Mouse (Mus musculus) hindbrain, embryonic 15.5 days (tissue): ENCODE measurements around the gene Tmem81. TPM values are rescaled to one million over a fixed set of nuclear protein-coding genes. Genes with fewer than 3 reads are reported as not detected.

ENCODE experiments used
- ATAC-seq: fragments of 200-750 bp; cut with Nextera tagmentation; 2 replicates; pipeline ENCODE4 v1.8.0; 2017; ENCODE audit warnings: low read depth, moderate number of reproducible peaks, moderate TSS enrichment; ENCODE audit not compliant: low FRiP score
- H3K27ac ChIP-seq: fragments of 300-500 bp; sonication (generic); replicated peaks from 2 replicates; pipeline ENCODE4 v1.5.1; 2015; ENCODE audit warnings: mild to moderate bottlenecking, inconsistent platforms
- H3K27me3 ChIP-seq: fragments of 300-500 bp; sonication (generic); 2 replicates; pipeline ENCODE4 v1.6.1; 2015; ENCODE audit warnings: control low read depth, inconsistent platforms
- H3K36me3 ChIP-seq: fragments of 300-500 bp; sonication (generic); 2 replicates; pipeline ENCODE4 v1.6.1; 2015; ENCODE audit warnings: control low read depth, inconsistent platforms
- H3K4me1 ChIP-seq: fragments of 300-500 bp; sonication (generic); replicated peaks from 2 replicates; pipeline ENCODE4 v1.6.1; 2015; ENCODE audit warnings: control low read depth, inconsistent platforms
- H3K4me2 ChIP-seq: fragments of 300-500 bp; sonication (generic); 2 replicates; pipeline ENCODE4 v1.6.1; 2015; ENCODE audit warnings: moderate library complexity, mild to moderate bottlenecking, inconsistent platforms
- H3K4me3 ChIP-seq: fragments of 300-500 bp; sonication (generic); 2 replicates; pipeline ENCODE4 v1.5.1; 2015; ENCODE audit warnings: mild to moderate bottlenecking, inconsistent platforms
- H3K9ac ChIP-seq: fragments of 300-500 bp; sonication (generic); 2 replicates; pipeline ENCODE4 v1.6.1; 2015; ENCODE audit warnings: inconsistent platforms
- H3K9me3 ChIP-seq: fragments of 300-500 bp; sonication (generic); 2 replicates; pipeline ENCODE4 v1.6.1; 2016; ENCODE audit warnings: control low read depth, inconsistent platforms
- WGBS: fragments of 180-500 bp; shearing (Covaris S2); methylation state at CpG from one replicate; pipeline ENCODE4 v1.1.7; 2015; 5-methylcytosine and 5-hydroxymethylcytosine counted together
- polyA plus RNA-seq: library from polyadenylated mRNA; unstranded; fragments of >200 nt; fragmentation: Nextera tagmentation; extraction: Ambion mirVana; gene quantifications from 2 replicates; pipeline ENCODE4 v1.2.1, GENCODE M21; 2015

Tmem81 gene
- polyA plus RNA-seq, 1 experiment from 2014 or later: 1.1 TPM

- H3K9ac ChIP-seq: peak overlapping the region; percentile 61; the same call in 1 of the 2 replicates
- WGBS: 7% methylated on average over 14 of the region's 14 CpGs
- no peak overlapping the region for H3K27ac ChIP-seq
- H3K9me3 ChIP-seq: no peaks in the 10 kb centered on the region
- ATAC-seq: no peak
- no peaks in the 10 kb centered on the region for H3K36me3 ChIP-seq
- peaks cover 41% of the 10 kb centered on the region for H3K4me1 ChIP-seq
- H3K4me2 ChIP-seq: peak overlapping the region; percentile 77
- H3K27me3 ChIP-seq: no peaks in the 10 kb centered on the region
- peak overlapping the region; percentile 51 for H3K4me3 ChIP-seq
Measured at GRCm38 (mm10) chr1:132541171-132541823, 35.3 kb downstream of the Tmem81 start.

DNA sequence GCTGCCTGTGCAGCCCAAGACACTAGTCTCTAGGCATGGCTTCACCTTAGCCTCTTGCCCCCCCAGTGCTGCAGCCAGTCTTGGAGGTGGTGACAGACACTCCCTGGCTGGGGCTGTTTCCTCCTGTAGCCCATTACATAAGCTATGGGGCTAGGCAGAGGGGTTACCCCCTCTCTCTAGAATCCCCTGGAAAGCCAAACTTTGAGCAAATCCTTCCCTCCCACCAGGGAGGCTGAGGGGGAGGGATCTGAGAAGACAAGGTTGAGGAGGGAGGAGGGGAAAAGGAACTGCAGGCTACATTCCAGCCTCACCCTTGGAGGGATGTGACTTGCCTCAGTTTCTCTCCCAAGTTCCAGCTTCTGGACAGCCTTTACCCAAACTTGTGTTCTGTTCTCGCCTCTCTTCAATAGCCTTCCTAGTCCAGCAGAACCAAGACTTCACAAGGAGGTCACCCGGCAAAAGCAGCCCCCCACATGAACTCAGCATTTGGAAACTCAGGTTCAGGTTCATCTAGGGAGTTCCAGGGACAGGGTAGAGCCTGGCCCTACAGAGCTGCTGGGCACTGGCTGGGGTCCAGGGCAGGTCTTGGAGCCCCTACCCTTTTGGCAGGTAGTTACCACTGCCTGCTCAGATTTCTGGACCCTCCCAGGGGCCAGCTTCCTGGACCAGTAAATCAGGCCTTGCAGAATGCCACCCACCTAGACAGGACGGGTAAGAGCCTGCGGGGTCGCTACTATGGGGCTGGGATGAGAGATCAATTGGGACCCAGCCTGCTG lies 36.0 kb downstream of the Tmem81 start:
- peak overlapping the region; percentile 77 for H3K4me2 ChIP-seq
- H3K9ac ChIP-seq: peak overlapping the region; percentile 61
- H3K27ac ChIP-seq: peak overlapping the region; percentile 86
- H3K9me3 ChIP-seq: no peaks in the 10 kb centered on the region
- ATAC-seq: peak; percentile 16
- H3K36me3 ChIP-seq: no peaks in the 10 kb centered on the region
- H3K4me3 ChIP-seq: peak overlapping the region; percentile 51
- H3K4me1 ChIP-seq: peaks cover 41% of the 10 kb centered on the region
- no peaks in the 10 kb centered on the region for H3K27me3 ChIP-seq
- WGBS: 11% methylated on average over 5 of the region's 5 CpGs

DNA sequence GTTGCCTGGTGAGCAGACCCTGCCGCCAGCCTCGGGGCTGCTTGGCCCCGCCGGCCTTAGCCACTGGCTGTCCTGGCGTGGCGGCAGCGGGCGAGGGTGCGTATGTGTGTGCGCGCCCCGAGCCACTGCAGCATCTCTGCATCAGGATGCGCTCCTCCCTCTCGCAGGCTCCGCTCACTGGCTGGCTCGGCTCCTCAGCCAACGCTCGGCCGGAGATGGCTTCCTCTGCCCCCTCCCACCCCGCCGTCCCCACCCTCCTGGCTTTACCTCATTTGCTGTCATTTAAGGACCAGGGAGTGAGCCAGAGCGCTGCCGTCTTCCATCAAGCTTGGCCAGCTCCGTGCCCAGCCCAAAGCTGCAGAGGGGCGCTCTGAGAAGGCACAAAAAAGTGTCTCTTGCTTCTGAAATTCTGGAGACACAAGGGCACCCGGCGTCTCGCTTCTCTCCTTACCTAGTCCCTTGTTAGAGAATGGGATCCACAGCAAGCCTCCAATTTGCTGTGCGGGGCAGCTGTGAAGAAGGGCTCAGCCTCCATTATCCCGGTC lies 36.8 kb downstream of the Tmem81 start, which contains the start of gene Cntn2:
Gene Cntn2 (minus strand): TSS at position 495 of the 545 bp plus-strand sequence.
- no peaks in the 10 kb centered on the region for H3K36me3 ChIP-seq
- H3K4me1 ChIP-seq: peaks cover 41% of the 10 kb centered on the region
- peak within 1 kb of the TSS; percentile 86 for H3K27ac ChIP-seq
- H3K27me3 ChIP-seq: no peaks in the 10 kb centered on the region
- peak within 1 kb of the TSS; percentile 61 for H3K9ac ChIP-seq
- peak within 1 kb of the TSS; percentile 51 for H3K4me3 ChIP-seq
- peak; percentile 91 for ATAC-seq
- under 1% methylated on average over 30 of the region's 30 CpGs for WGBS
- H3K4me2 ChIP-seq: peak within 1 kb of the TSS; percentile 77
- no peaks in the 10 kb centered on the region for H3K9me3 ChIP-seq

GRCm38 (mm10) chr1:132543789-132544188 lies 37.8 kb downstream of the Tmem81 start:
- Histone ChIP-seq H3K4me2 (peak overlapping the region; percentile 77; the same call in 1 of the 2 replicates), H3K9me3 (no peaks in the 10 kb centered on the region), H3K27ac (peak overlapping the region; percentile 86; the same call in 1 of the 2 replicates), H3K36me3 (no peaks in the 10 kb centered on the region), H3K4me1 (peaks cover 41% of the 10 kb centered on the region), H3K4me3 (no peak overlapping the region), H3K27me3 (no peaks in the 10 kb centered on the region), H3K9ac (no peak overlapping the region)
- ATAC-seq: no peak
- WGBS: 51% methylated on average over 8 of the region's 8 CpGs

DNA sequence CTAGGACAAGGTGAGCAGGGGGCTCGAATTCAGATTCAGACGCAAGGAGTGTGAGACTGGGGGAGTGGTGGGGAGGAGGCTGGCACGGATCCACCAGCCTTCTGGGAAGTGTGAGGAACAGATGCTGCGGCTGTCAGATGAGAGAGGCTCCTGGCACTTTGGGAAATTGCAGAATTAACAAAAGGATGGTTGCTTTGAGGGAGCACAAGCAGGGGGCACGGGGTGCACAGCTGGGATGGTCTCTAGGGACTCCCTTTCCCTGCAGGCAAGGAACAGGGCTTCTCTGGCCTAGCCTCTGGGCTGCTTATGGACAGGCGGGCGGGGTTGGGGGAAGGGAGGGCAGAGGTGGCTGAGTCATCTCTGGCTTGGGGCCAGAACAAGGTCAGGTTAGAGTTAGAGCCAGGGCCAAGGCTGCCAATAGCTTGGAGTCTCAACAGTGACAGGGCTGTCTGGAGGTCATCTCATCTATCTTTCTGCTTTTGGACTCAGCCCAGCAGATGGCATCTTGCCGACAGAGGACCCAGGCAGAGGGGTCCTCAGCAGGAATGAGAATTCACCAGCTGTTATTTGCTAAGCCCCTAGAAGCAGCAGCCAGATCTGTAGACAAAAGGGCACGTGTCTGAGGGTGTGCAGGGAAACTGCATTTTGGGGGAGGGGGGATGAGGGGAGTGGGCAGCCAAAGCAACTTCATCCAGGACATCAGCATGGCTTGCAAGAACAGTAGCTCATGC lies 52.0 kb downstream of the Tmem81 start:
- H3K9me3 ChIP-seq: no peaks in the 10 kb centered on the region
- H3K27me3 ChIP-seq: no peaks in the 10 kb centered on the region
- H3K4me1 ChIP-seq: peaks cover 50% of the 10 kb centered on the region
- no peak overlapping the region for H3K4me2 ChIP-seq
- H3K4me3 ChIP-seq: no peak overlapping the region
- H3K27ac ChIP-seq: peak overlapping the region; percentile 74
- peak; percentile 74 for ATAC-seq
- H3K36me3 ChIP-seq: no peaks in the 10 kb centered on the region
- 7% methylated on average over 9 of the region's 9 CpGs for WGBS
- no peak overlapping the region for H3K9ac ChIP-seq

Other genes with a start within 250 kb of the Tmem81 start
- gene Klhdc8a, start 207.6 kb upstream of the Tmem81 start, polyA plus RNA-seq: 8.7 and 9.5 TPM in 2 replicates
- gene Nuak2, start 190.1 kb upstream of the Tmem81 start, polyA plus RNA-seq: 12.9 and 24.2 TPM in 2 replicates
- gene Tmcc2, start 114.9 kb upstream of the Tmem81 start, polyA plus RNA-seq: 38.1 and 41.4 TPM in 2 replicates
- 8.6 and 9.9 TPM in 2 replicates for gene Dstyk, start 88.7 kb upstream of the Tmem81 start, polyA plus RNA-seq
- gene Rbbp5, start 28.9 kb upstream of the Tmem81 start, polyA plus RNA-seq: 41.4 and 43.8 TPM in 2 replicates
- gene Cntn2, start 37.0 kb downstream of the Tmem81 start, polyA plus RNA-seq: 28.2 and 47.0 TPM in 2 replicates
- 40.1 and 48.4 TPM in 2 replicates for gene Nfasc, start 235.6 kb downstream of the Tmem81 start, polyA plus RNA-seq